Mouse (Mus musculus) CH12.LX (cell line): ENCODE data around the gene Arhgef25.

Experiments
- ELF1 ChIP-seq: IDR thresholded peaks from 2 replicates; pipeline ENCODE4 v1.6.1; 2014; ENCODE audit warnings: low read depth, mild to moderate bottlenecking, inconsistent platforms, low read length, improper control_type of control experiment
- POLR2A ChIP-seq: IDR thresholded peaks from 2 replicates; pipeline ENCODE4 v1.6.1; 2011; ENCODE audit warnings: low read depth, mild to moderate bottlenecking, improper control_type of control experiment, low read length

GRCm38 (mm10) chr10:127226318-127226895, 36.5 kb upstream of the Arhgef25 start:
- TF ChIP-seq POLR2A (no peak), ELF1 (no peak)
